Mouse (Mus musculus) heart, embryonic 14.5 days (tissue): Measurements from ENCODE around the gene Stx18. TPM values are rescaled to one million over a fixed set of nuclear protein-coding genes. Genes with fewer than 3 reads are reported as not detected.

ENCODE experiments used
- ATAC-seq: fragments of 200-750 bp; cut with Nextera tagmentation; 2 replicates; pipeline ENCODE4 v1.8.0; 2017; ENCODE audit warnings: low read depth, moderate TSS enrichment; ENCODE audit not compliant: insufficient number of reproducible peaks, insufficient read depth, low FRiP score
- H3K27ac ChIP-seq, 2 experiments: fragments of 200-500 bp in 1 of 2; fragments of 300-500 bp in 1 of 2; sonication (generic) in 1 of 2; replicated peaks in 1 of 2; 2 replicates each; pipeline ENCODE4 v1.5.1; 2012 to 2014; ENCODE audit warnings: low read depth in 2 of 2, low read length in 2 of 2, control low read depth in 1 of 2, mild to moderate bottlenecking in 1 of 2, mixed read lengths in 1 of 2; ENCODE audit not compliant: control insufficient read depth in 1 of 2, insufficient read depth in 1 of 2
- H3K27me3 ChIP-seq: fragments of 300-500 bp; sonication (generic); 2 replicates; pipeline ENCODE4 v1.6.1; 2014; ENCODE audit warnings: mild to moderate bottlenecking, low read length, control low read depth; ENCODE audit not compliant: control insufficient read depth, insufficient read depth
- H3K36me3 ChIP-seq: fragments of 300-500 bp; sonication (generic); 2 replicates; pipeline ENCODE4 v1.6.1; 2014; ENCODE audit warnings: mild to moderate bottlenecking, control low read depth, low read length, mixed read lengths; ENCODE audit not compliant: control insufficient read depth, insufficient read depth
- H3K4me1 ChIP-seq, 2 experiments: fragments of 200-500 bp in 1 of 2; fragments of 300-500 bp in 1 of 2; sonication (generic) in 1 of 2; 2 replicates each; pipeline ENCODE4 v1.6.1; 2012 to 2014; ENCODE audit warnings: low read length in 2 of 2, control low read depth in 1 of 2, mixed read lengths in 1 of 2; ENCODE audit not compliant: control insufficient read depth in 2 of 2, insufficient read depth in 2 of 2
- H3K4me2 ChIP-seq: fragments of 300-500 bp; sonication (generic); 2 replicates; pipeline ENCODE4 v1.6.1; 2014; ENCODE audit warnings: mild to moderate bottlenecking, low read length
- H3K4me3 ChIP-seq, 2 experiments: fragments of 200-500 bp in 1 of 2; fragments of 300-500 bp in 1 of 2; sonication (generic) in 1 of 2; 2 replicates each; pipeline ENCODE4 v1.5.1; 2012 to 2014; ENCODE audit warnings: low read length in 2 of 2, mild to moderate bottlenecking in 2 of 2, control low read depth in 1 of 2, low read depth in 1 of 2, moderate library complexity in 1 of 2; ENCODE audit not compliant: control insufficient read depth in 1 of 2, insufficient read depth in 1 of 2
- H3K9ac ChIP-seq: fragments of 300-500 bp; sonication (generic); 2 replicates; pipeline ENCODE4 v1.6.1; 2014; ENCODE audit warnings: mild to moderate bottlenecking, low read length
- H3K9me3 ChIP-seq: fragments of 300-500 bp; sonication (generic); 2 replicates; pipeline ENCODE4 v1.6.1; 2016; ENCODE audit warnings: low read length, control low read depth; ENCODE audit not compliant: control insufficient read depth
- WGBS: fragments of 180-500 bp; shearing (Covaris S2); extraction: QIAGEN DNeasy Blood & Tissue Kit; methylation state at CpG from one replicate; pipeline ENCODE4 v1.1.7; 2014; 5-methylcytosine and 5-hydroxymethylcytosine counted together
- polyA plus RNA-seq: library from polyadenylated mRNA; unstranded; fragments of >200 nt; fragmentation: Nextera tagmentation; extraction: Ambion mirVana; gene quantifications from 2 replicates; pipeline ENCODE4 v1.2.1, GENCODE M21; 2014

Gene Stx18
- polyA plus RNA-seq, 1 experiment from 2014 or later: 30.2 TPM

- ATAC-seq: no peak
- Histone ChIP-seq H3K4me2 (no peak overlapping the region), H3K4me1 (no peaks in the 10 kb centered on the region), H3K9me3 (no peaks in the 10 kb centered on the region), H3K27me3 (no peaks in the 10 kb centered on the region), H3K4me3 (no peak overlapping the region), H3K27ac (no peak overlapping the region), H3K9ac (no peak overlapping the region), H3K36me3 (no peaks in the 10 kb centered on the region)
- 89% methylated on average over 2 of the region's 2 CpGs for WGBS
Measured at GRCm38 (mm10) chr5:38187006-38187405, 148.5 kb downstream of the Stx18 start.

Other genes with a start within 250 kb of the Stx18 start
- gene Msx1, start 214.2 kb upstream of the Stx18 start, polyA plus RNA-seq: 8.3 and 8.7 TPM in 2 replicates
- 3.6 and 5.5 TPM in 2 replicates for gene Nsg1, start 121.2 kb downstream of the Stx18 start, polyA plus RNA-seq
- 6.5 and 7.5 TPM in 2 replicates for gene Zbtb49, start 181.7 kb downstream of the Stx18 start, polyA plus RNA-seq
- 35.2 and 39.9 TPM in 2 replicates for gene Lyar, start 181.7 kb downstream of the Stx18 start, polyA plus RNA-seq
- gene Tmem128, start 221.4 kb downstream of the Stx18 start, polyA plus RNA-seq: 44.9 and 52.9 TPM in 2 replicates
- not detected in 2 replicates for gene Otop1, start 237.2 kb downstream of the Stx18 start, polyA plus RNA-seq